Mouse (Mus musculus): ENCODE measurements around the gene Mrvi1. TPM values are rescaled to one million over a fixed set of nuclear protein-coding genes. Genes with fewer than 3 reads are reported as not detected.
A peak's percentile ranks its signal among the peaks of the same experiment; 100 is the strongest.

Gene Mrvi1
- polyA plus RNA-seq, 1 experiment from 2014 or later = 3.0 TPM

GRCm38 (mm10) chr7:110851541-110852203, 130.6 kb downstream of the Mrvi1 start:
- Histone ChIP-seq H3K4me3 (ENCODE audit: low read depth, low read length) (no peak overlapping the region), H3K4me1 (ENCODE audit: control insufficient read depth, insufficient read depth, low read length) (no peaks in the 10 kb centered on the region), H3K27me3 (replicated peaks; ENCODE audit: control insufficient read depth, insufficient read depth, low read length) (no peaks in the 10 kb centered on the region), H3K36me3 (ENCODE audit: control insufficient read depth, insufficient read depth, low read length) (no peaks in the 10 kb centered on the region), H3K27ac (replicated peaks; ENCODE audit: low read depth, low read length) (no peak overlapping the region), H3K9ac (ENCODE audit: low read depth, low read length) (no peak overlapping the region), H3K9me3 (ENCODE audit: control insufficient read depth, low read length) (no peaks in the 10 kb centered on the region), H3K4me2 (ENCODE audit: low read depth, low read length) (no peak overlapping the region)
- 65% methylated on average over 7 of the region's 7 CpGs for WGBS
- DNase-seq (ENCODE audit: low spot score) = no peak
- no peak for ATAC-seq (ENCODE audit: low read depth)

DNA sequence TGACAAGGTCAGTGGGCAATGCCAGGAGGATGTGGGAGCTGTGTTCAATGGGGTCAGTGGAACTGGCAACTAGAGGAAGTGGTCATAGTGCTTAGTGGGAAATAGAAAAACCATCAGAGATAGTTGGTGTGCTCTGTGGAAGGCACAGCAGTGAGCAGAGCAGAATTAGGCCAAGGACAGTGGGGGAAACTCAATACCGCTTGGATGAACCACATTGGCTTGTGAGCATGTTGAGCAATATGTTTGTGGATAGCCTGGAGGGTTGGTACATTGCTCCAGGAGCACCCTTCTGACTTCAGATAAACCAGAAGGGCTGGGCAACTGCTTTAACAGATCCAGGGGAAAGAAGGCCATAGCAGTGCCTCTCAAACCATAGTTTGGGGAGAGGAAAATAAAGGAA, 133.9 kb downstream of the Mrvi1 start:
- ATAC-seq (ENCODE audit: low read depth) (no peak), DNase-seq (ENCODE audit: low spot score) (no peak)
- Histone ChIP-seq H3K4me3 (ENCODE audit: low read depth, low read length) (no peak overlapping the region), H3K4me1 (ENCODE audit: control insufficient read depth, insufficient read depth, low read length) (peaks cover 3% of the 10 kb centered on the region; the same call in 1 of the 2 replicates), H3K27me3 (replicated peaks; ENCODE audit: control insufficient read depth, insufficient read depth, low read length) (no peaks in the 10 kb centered on the region), H3K9ac (ENCODE audit: low read depth, low read length) (no peak overlapping the region), H3K27ac (replicated peaks; ENCODE audit: low read depth, low read length) (no peak overlapping the region), H3K9me3 (ENCODE audit: control insufficient read depth, low read length) (no peaks in the 10 kb centered on the region), H3K36me3 (ENCODE audit: control insufficient read depth, insufficient read depth, low read length) (no peaks in the 10 kb centered on the region), H3K4me2 (ENCODE audit: low read depth, low read length) (no peak overlapping the region)
- WGBS = 79% methylated on average over 1 of the region's 1 CpGs

- DNase-seq (ENCODE audit: low spot score) = no peak
- WGBS = 59% methylated on average over 2 of the region's 2 CpGs
- ATAC-seq (ENCODE audit: low read depth) = no peak
- H3K27ac ChIP-seq (replicated peaks; ENCODE audit: low read depth, low read length) = no peak overlapping the region
- H3K27me3 ChIP-seq (replicated peaks; ENCODE audit: control insufficient read depth, insufficient read depth, low read length) = no peaks in the 10 kb centered on the region
- H3K4me1 ChIP-seq (ENCODE audit: control insufficient read depth, insufficient read depth, low read length) = peaks cover 4% of the 10 kb centered on the region; the same call in 1 of the 2 replicates
- no peak overlapping the region for H3K4me3 ChIP-seq (ENCODE audit: low read depth, low read length)
- H3K36me3 ChIP-seq (ENCODE audit: control insufficient read depth, insufficient read depth, low read length) = no peaks in the 10 kb centered on the region
- H3K9ac ChIP-seq (ENCODE audit: low read depth, low read length) = no peak overlapping the region
- no peaks in the 10 kb centered on the region for H3K9me3 ChIP-seq (ENCODE audit: control insufficient read depth, low read length)
- no peak overlapping the region for H3K4me2 ChIP-seq (ENCODE audit: low read depth, low read length)
Measured at GRCm38 (mm10) chr7:110847321-110847720, 134.9 kb downstream of the Mrvi1 start.

DNA sequence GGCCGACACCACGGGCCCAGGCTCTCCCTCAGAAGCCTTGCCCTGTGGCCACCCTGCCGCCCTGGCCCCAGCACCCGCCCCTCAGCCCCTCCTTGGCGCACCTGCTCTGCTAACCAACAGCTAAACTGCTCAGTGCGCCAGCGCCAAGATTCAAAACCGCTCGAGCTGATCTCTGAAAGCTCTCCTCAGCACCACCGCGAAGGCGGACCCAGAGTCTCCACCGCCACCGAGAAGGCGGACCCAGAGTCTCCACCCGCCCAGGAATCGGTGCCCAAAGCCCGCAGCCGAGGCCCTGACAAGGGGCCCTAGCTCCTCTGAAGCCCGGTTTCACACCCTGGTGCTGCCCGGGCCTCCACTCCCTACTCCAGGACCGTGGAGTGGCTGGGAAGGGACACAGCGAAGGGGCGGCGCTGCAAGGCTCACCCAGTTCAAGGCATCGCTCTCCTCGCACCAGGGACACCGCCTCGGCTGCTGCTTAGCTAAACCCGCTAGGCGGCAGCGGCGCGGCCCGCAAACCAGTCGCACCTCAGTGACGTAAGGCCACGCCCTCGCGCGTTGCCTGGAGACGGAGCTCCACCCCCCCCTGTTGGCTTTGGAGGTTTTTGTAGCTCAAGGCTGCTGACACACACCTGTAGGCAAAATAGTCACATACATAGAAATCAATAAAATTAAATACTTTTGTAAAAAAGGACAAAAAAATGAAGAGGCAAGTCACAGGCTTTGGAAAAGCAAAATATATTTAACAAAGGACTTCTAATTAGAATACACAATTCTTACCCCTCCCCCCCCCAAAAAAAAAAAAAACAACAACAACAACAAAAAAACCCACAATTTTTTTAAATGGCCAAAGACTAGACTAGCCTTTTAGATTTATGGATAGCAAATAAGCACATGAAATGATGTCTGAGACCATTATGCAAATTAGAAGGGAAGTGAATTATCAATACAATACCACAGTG, 138.1 kb downstream of the Mrvi1 start, which contains the start of gene Rnf141:
Rnf141 (minus strand) TSS at position 542 of the 959 bp plus-strand sequence.
- Histone ChIP-seq H3K9me3 (ENCODE audit: control insufficient read depth, low read length) (no peaks in the 10 kb centered on the region), H3K27me3 (replicated peaks; ENCODE audit: control insufficient read depth, insufficient read depth, low read length) (no peaks in the 10 kb centered on the region), H3K9ac (ENCODE audit: low read depth, low read length) (peak within 1 kb of the TSS; percentile 85), H3K36me3 (ENCODE audit: control insufficient read depth, insufficient read depth, low read length) (no peaks in the 10 kb centered on the region), H3K4me1 (ENCODE audit: control insufficient read depth, insufficient read depth, low read length) (peaks cover 4% of the 10 kb centered on the region; the same call in 1 of the 2 replicates), H3K27ac (replicated peaks; ENCODE audit: low read depth, low read length) (peak within 1 kb of the TSS; percentile 90), H3K4me2 (ENCODE audit: low read depth, low read length) (peak within 1 kb of the TSS; percentile 85), H3K4me3 (ENCODE audit: low read depth, low read length) (peak within 1 kb of the TSS; percentile 78)
- 1% methylated on average over 40 of the region's 42 CpGs for WGBS
- ATAC-seq (ENCODE audit: low read depth) (peak; percentile 95), DNase-seq (ENCODE audit: low spot score) (peak; percentile 97)

GRCm38 (mm10) chr7:110840332-110840731, 141.9 kb downstream of the Mrvi1 start:
- DNase-seq (ENCODE audit: low spot score) = no peak
- H3K4me2 ChIP-seq (ENCODE audit: low read depth, low read length) = no peak overlapping the region
- WGBS = 82% methylated on average over 4 of the region's 4 CpGs

DNA sequence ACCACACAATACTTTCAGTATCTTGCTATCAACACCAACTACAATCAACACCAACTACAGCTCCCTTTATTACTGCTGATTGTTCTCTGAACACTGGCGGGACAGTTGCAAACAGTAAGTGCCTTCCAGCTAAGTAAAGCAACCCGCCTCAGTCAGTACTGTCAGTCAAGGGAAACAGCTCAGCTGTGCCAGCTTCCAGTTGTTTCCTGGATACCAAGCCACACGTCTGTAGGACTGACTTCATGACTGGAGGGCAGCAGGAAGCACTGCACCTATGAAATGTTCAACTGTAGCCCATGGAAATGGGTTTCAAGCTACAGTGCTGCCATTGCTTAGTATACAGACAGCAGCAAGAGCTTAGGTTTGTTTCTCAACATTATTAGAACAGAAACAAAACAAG, 147.7 kb downstream of the Mrvi1 start:
- Histone ChIP-seq H3K9ac (ENCODE audit: low read depth, low read length) (no peak overlapping the region), H3K27me3 (replicated peaks; ENCODE audit: control insufficient read depth, insufficient read depth, low read length) (no peaks in the 10 kb centered on the region), H3K4me2 (ENCODE audit: low read depth, low read length) (no peak overlapping the region), H3K4me3 (ENCODE audit: low read depth, low read length) (no peak overlapping the region), H3K36me3 (ENCODE audit: control insufficient read depth, insufficient read depth, low read length) (peaks cover 16% of the 10 kb centered on the region; the same call in 1 of the 2 replicates), H3K27ac (replicated peaks; ENCODE audit: low read depth, low read length) (no peak overlapping the region), H3K9me3 (ENCODE audit: control insufficient read depth, low read length) (no peaks in the 10 kb centered on the region), H3K4me1 (ENCODE audit: control insufficient read depth, insufficient read depth, low read length) (no peaks in the 10 kb centered on the region)
- WGBS = 51% methylated on average over 3 of the region's 3 CpGs
- no peak for DNase-seq (ENCODE audit: low spot score)
- ATAC-seq (ENCODE audit: low read depth) = no peak

More at GRCm38 (mm10) chr7:110840332-110840731, 141.9 kb downstream of the Mrvi1 start:
- Histone ChIP-seq H3K4me3 (ENCODE audit: low read depth, low read length) (no peak overlapping the region), H3K9me3 (ENCODE audit: control insufficient read depth, low read length) (no peaks in the 10 kb centered on the region), H3K36me3 (ENCODE audit: control insufficient read depth, insufficient read depth, low read length) (no peaks in the 10 kb centered on the region), H3K4me1 (ENCODE audit: control insufficient read depth, insufficient read depth, low read length) (peaks cover 4% of the 10 kb centered on the region; the same call in 1 of the 2 replicates), H3K27me3 (replicated peaks; ENCODE audit: control insufficient read depth, insufficient read depth, low read length) (no peaks in the 10 kb centered on the region), H3K9ac (ENCODE audit: low read depth, low read length) (no peak overlapping the region), H3K27ac (replicated peaks; ENCODE audit: low read depth, low read length) (no peak overlapping the region)
- no peak for ATAC-seq (ENCODE audit: low read depth)

GRCm38 (mm10) chr7:110834018-110834417, 148.2 kb downstream of the Mrvi1 start:
- Histone ChIP-seq H3K27ac (replicated peaks; ENCODE audit: low read depth, low read length) (no peak overlapping the region), H3K9me3 (ENCODE audit: control insufficient read depth, low read length) (no peaks in the 10 kb centered on the region), H3K4me1 (ENCODE audit: control insufficient read depth, insufficient read depth, low read length) (no peaks in the 10 kb centered on the region), H3K4me2 (ENCODE audit: low read depth, low read length) (no peak overlapping the region), H3K27me3 (replicated peaks; ENCODE audit: control insufficient read depth, insufficient read depth, low read length) (no peaks in the 10 kb centered on the region), H3K4me3 (ENCODE audit: low read depth, low read length) (no peak overlapping the region), H3K36me3 (ENCODE audit: control insufficient read depth, insufficient read depth, low read length) (peaks cover 16% of the 10 kb centered on the region; the same call in 1 of the 2 replicates), H3K9ac (ENCODE audit: low read depth, low read length) (no peak overlapping the region)
- no peak for ATAC-seq (ENCODE audit: low read depth)
- DNase-seq (ENCODE audit: low spot score) = no peak
- WGBS = 91% methylated on average over 1 of the region's 1 CpGs

DNA sequence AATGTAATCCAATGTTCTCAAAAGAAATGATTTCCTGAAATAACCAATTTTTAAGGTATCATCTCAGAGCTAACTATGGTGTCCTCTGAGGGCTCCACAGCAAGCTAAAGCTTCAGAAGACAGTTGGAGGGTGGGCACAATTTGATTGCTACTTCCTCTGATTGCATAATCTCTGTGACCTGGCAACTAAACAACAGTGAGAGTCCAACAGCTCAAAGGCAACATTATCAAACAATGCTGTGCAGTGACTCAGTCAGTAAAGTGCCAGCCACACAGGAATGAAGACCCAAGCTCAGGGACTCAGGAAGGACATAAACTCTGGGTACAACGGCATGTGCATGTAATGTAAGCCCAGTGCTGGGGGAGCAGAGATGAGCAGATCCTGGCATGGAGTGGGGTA, 149.2 kb downstream of the Mrvi1 start:
- WGBS = 89% methylated on average over 1 of the region's 1 CpGs
- Histone ChIP-seq H3K9me3 (ENCODE audit: control insufficient read depth, low read length) (no peaks in the 10 kb centered on the region), H3K36me3 (ENCODE audit: control insufficient read depth, insufficient read depth, low read length) (peaks cover 16% of the 10 kb centered on the region; the same call in 1 of the 2 replicates), H3K27me3 (replicated peaks; ENCODE audit: control insufficient read depth, insufficient read depth, low read length) (no peaks in the 10 kb centered on the region), H3K4me2 (ENCODE audit: low read depth, low read length) (no peak overlapping the region), H3K27ac (replicated peaks; ENCODE audit: low read depth, low read length) (no peak overlapping the region), H3K9ac (ENCODE audit: low read depth, low read length) (no peak overlapping the region), H3K4me3 (ENCODE audit: low read depth, low read length) (no peak overlapping the region), H3K4me1 (ENCODE audit: control insufficient read depth, insufficient read depth, low read length) (no peaks in the 10 kb centered on the region)
- ATAC-seq (ENCODE audit: low read depth) = no peak
- DNase-seq (ENCODE audit: low spot score) = no peak

All from embryonic facial prominence, embryonic 14.5 days (tissue).